Mouse (Mus musculus): ENCODE measurements around the gene Cacng1. TPM values are rescaled to one million over a fixed set of nuclear protein-coding genes. Genes with fewer than 3 reads are reported as not detected.

Cacng1 gene
- total and polyA plus RNA-seq, 2 experiments from 2014 or later: 0.68 to 0.89 TPM

GRCm38 (mm10) chr11:107668223-107668622 lies 48.1 kb downstream of the Cacng1 start:
- H3K4me1 ChIP-seq (ENCODE audit: insufficient read depth, low read length): no peaks in the 10 kb centered on the region
- H3K27ac ChIP-seq: no peak overlapping the region
- no peak overlapping the region for H3K4me3 ChIP-seq (ENCODE audit: low read length)
- WGBS: 84% methylated on average over 6 of the region's 6 CpGs
- no peaks in the 10 kb centered on the region for H3K9me3 ChIP-seq (ENCODE audit: low read length)
- peaks cover 36% of the 10 kb centered on the region for H3K36me3 ChIP-seq (ENCODE audit: insufficient read depth, low read length)
- H3K27me3 ChIP-seq (ENCODE audit: insufficient read depth, low read length): no peaks in the 10 kb centered on the region
- no peak for TF ChIP-seq CTCF (IDR thresholded peaks at IDR 0.05; ENCODE audit: low read depth)
- no peak overlapping the region for H3K9ac ChIP-seq (replicated peaks; ENCODE audit: low read length)
- H3K4me2 ChIP-seq (ENCODE audit: low read depth, low read length): no peak overlapping the region
- ATAC-seq (no peak), DNase-seq (ENCODE audit: low spot score) (no peak)

GRCm38 (mm10) chr11:107667542-107667941 lies 48.8 kb downstream of the Cacng1 start:
- ATAC-seq (no peak), DNase-seq (ENCODE audit: low spot score) (no peak)
- H3K27me3 ChIP-seq (ENCODE audit: insufficient read depth, low read length): no peaks in the 10 kb centered on the region
- H3K27ac ChIP-seq: no peak overlapping the region
- no peaks in the 10 kb centered on the region for H3K9me3 ChIP-seq (ENCODE audit: low read length)
- H3K4me1 ChIP-seq (ENCODE audit: insufficient read depth, low read length): no peaks in the 10 kb centered on the region
- no peak for TF ChIP-seq CTCF (IDR thresholded peaks at IDR 0.05; ENCODE audit: low read depth)
- WGBS: 87% methylated on average over 2 of the region's 2 CpGs
- peaks cover 32% of the 10 kb centered on the region for H3K36me3 ChIP-seq (ENCODE audit: insufficient read depth, low read length)
- H3K4me2 ChIP-seq (ENCODE audit: low read depth, low read length): no peak overlapping the region
- H3K4me3 ChIP-seq (ENCODE audit: low read length): no peak overlapping the region
- no peak overlapping the region for H3K9ac ChIP-seq (replicated peaks; ENCODE audit: low read length)

- H3K4me1 ChIP-seq (ENCODE audit: insufficient read depth, low read length): no peaks in the 10 kb centered on the region
- peaks cover 17% of the 10 kb centered on the region; the same call in 1 of the 2 replicates for H3K36me3 ChIP-seq (ENCODE audit: insufficient read depth, low read length)
- H3K4me3 ChIP-seq (ENCODE audit: low read length): no peak overlapping the region
- H3K9me3 ChIP-seq (ENCODE audit: low read length): no peaks in the 10 kb centered on the region
- TF ChIP-seq CTCF (IDR thresholded peaks at IDR 0.05; ENCODE audit: low read depth): no peak
- no peak overlapping the region for H3K9ac ChIP-seq (replicated peaks; ENCODE audit: low read length)
- no peak for DNase-seq (ENCODE audit: low spot score)
- H3K27ac ChIP-seq: no peak overlapping the region
- no peak overlapping the region for H3K4me2 ChIP-seq (ENCODE audit: low read depth, low read length)
- no peaks in the 10 kb centered on the region for H3K27me3 ChIP-seq (ENCODE audit: insufficient read depth, low read length)
- ATAC-seq: no peak
- 60% methylated on average over 5 of the region's 5 CpGs for WGBS
These were observed 53.7 kb downstream of the Cacng1 start for GRCm38 (mm10) chr11:107662666-107663065.

GRCm38 (mm10) chr11:107660452-107660851 lies 55.9 kb downstream of the Cacng1 start:
- Histone ChIP-seq H3K27ac (no peak overlapping the region), H3K9me3 (ENCODE audit: low read length) (no peaks in the 10 kb centered on the region), H3K4me3 (ENCODE audit: low read length) (no peak overlapping the region), H3K27me3 (ENCODE audit: insufficient read depth, low read length) (no peaks in the 10 kb centered on the region), H3K4me1 (ENCODE audit: insufficient read depth, low read length) (no peaks in the 10 kb centered on the region), H3K36me3 (ENCODE audit: insufficient read depth, low read length) (peaks cover 16% of the 10 kb centered on the region; the same call in 1 of the 2 replicates), H3K4me2 (ENCODE audit: low read depth, low read length) (no peak overlapping the region), H3K9ac (replicated peaks; ENCODE audit: low read length) (no peak overlapping the region)
- DNase-seq (ENCODE audit: low spot score) (no peak), ATAC-seq (no peak)
- TF ChIP-seq CTCF (IDR thresholded peaks at IDR 0.05; ENCODE audit: low read depth): no peak
- WGBS: 87% methylated on average over 4 of the region's 4 CpGs

GRCm38 (mm10) chr11:107657117-107657516 lies 59.2 kb downstream of the Cacng1 start:
- Histone ChIP-seq H3K4me1 (ENCODE audit: insufficient read depth, low read length) (no peaks in the 10 kb centered on the region), H3K4me3 (ENCODE audit: low read length) (no peak overlapping the region), H3K27me3 (ENCODE audit: insufficient read depth, low read length) (no peaks in the 10 kb centered on the region), H3K27ac (no peak overlapping the region), H3K9me3 (ENCODE audit: low read length) (no peaks in the 10 kb centered on the region), H3K4me2 (ENCODE audit: low read depth, low read length) (no peak overlapping the region), H3K9ac (replicated peaks; ENCODE audit: low read length) (no peak overlapping the region), H3K36me3 (ENCODE audit: insufficient read depth, low read length) (peaks cover 13% of the 10 kb centered on the region; the same call in 1 of the 2 replicates)
- no peak for TF ChIP-seq CTCF (IDR thresholded peaks at IDR 0.05; ENCODE audit: low read depth)
- DNase-seq (ENCODE audit: low spot score) (no peak), ATAC-seq (no peak)
- 67% methylated on average over 5 of the region's 5 CpGs for WGBS

- Histone ChIP-seq H3K27me3 (ENCODE audit: insufficient read depth, low read length) (no peaks in the 10 kb centered on the region), H3K27ac (no peak overlapping the region), H3K9ac (replicated peaks; ENCODE audit: low read length) (no peak overlapping the region), H3K9me3 (ENCODE audit: low read length) (no peaks in the 10 kb centered on the region), H3K4me2 (ENCODE audit: low read depth, low read length) (no peak overlapping the region), H3K4me1 (ENCODE audit: insufficient read depth, low read length) (no peaks in the 10 kb centered on the region), H3K36me3 (ENCODE audit: insufficient read depth, low read length) (peaks cover 13% of the 10 kb centered on the region; the same call in 1 of the 2 replicates), H3K4me3 (ENCODE audit: low read length) (no peak overlapping the region)
- no peak for TF ChIP-seq CTCF (IDR thresholded peaks at IDR 0.05; ENCODE audit: low read depth)
- ATAC-seq: no peak
- no peak for DNase-seq (ENCODE audit: low spot score)
- WGBS: 74% methylated on average over 4 of the region's 4 CpGs
These were observed 60.8 kb downstream of the Cacng1 start for GRCm38 (mm10) chr11:107655538-107655937.

Other genes starting within 250 kb of the Cacng1 start
- 41.0 and 42.2 TPM in 2 replicates for gene Pitpnc1, start 245.8 kb downstream of the Cacng1 start, total RNA-seq (2014; rRNA removed)
- gene Pitpnc1, start 245.8 kb downstream of the Cacng1 start, polyA plus RNA-seq (2015; fragmentation: Nextera tagmentation; extraction: Ambion mirVana): 43.6 and 44.8 TPM in 2 replicates
- gene Psmd12, start 237.0 kb downstream of the Cacng1 start, total RNA-seq (2014; rRNA removed): 26.9 and 27.2 TPM in 2 replicates
- gene Psmd12, start 237.0 kb downstream of the Cacng1 start, polyA plus RNA-seq (2015; fragmentation: Nextera tagmentation; extraction: Ambion mirVana): 149 and 153 TPM in 2 replicates
- gene Helz, start 168.6 kb downstream of the Cacng1 start, total RNA-seq (2014; rRNA removed): 12.8 and 18.3 TPM in 2 replicates
- gene Helz, start 168.6 kb downstream of the Cacng1 start, polyA plus RNA-seq (2015; fragmentation: Nextera tagmentation; extraction: Ambion mirVana): 8.4 and 9.3 TPM in 2 replicates
- 79.8 and 88.4 TPM in 2 replicates for gene Cacng4, start 78.0 kb upstream of the Cacng1 start, total RNA-seq (2014; rRNA removed)
- 43.8 and 46.4 TPM in 2 replicates for gene Cacng4, start 78.0 kb upstream of the Cacng1 start, polyA plus RNA-seq (2015; fragmentation: Nextera tagmentation; extraction: Ambion mirVana)
- 26.9 and 32.5 TPM in 2 replicates for gene Cacng5, start 198.5 kb upstream of the Cacng1 start, total RNA-seq (2014; rRNA removed)
- gene Cacng5, start 198.5 kb upstream of the Cacng1 start, polyA plus RNA-seq (2015; fragmentation: Nextera tagmentation; extraction: Ambion mirVana): 21.4 and 22.0 TPM in 2 replicates

Data from hindbrain, postnatal 0 days (tissue).